Mouse (Mus musculus): Measurements from ENCODE around the gene Kcnk5. TPM values are rescaled to one million over a fixed set of nuclear protein-coding genes. Genes with fewer than 3 reads are reported as not detected.

Gene Kcnk5
- polyA plus RNA-seq, 1 experiment from 2014 or later: 8.9 TPM

GRCm38 (mm10) chr14:20217299-20217864 lies 35.8 kb upstream of the Kcnk5 start:
- no peaks in the 10 kb centered on the region for H3K27me3 ChIP-seq (ENCODE audit: low read depth, poor library complexity, severe bottlenecking)
- H3K27ac ChIP-seq: no peak overlapping the region
- no peak overlapping the region for H3K4me3 ChIP-seq
- H3K36me3 ChIP-seq: no peaks in the 10 kb centered on the region
- WGBS: 60% methylated on average over 3 of the region's 3 CpGs
- peaks cover 6% of the 10 kb centered on the region; the same call in 1 of the 2 replicates for H3K4me1 ChIP-seq
- DNase-seq (ENCODE audit: low spot score): no peak
- H3K9me3 ChIP-seq (replicated peaks): 0 out of 2 replicates have a peak, but pooled peaks cover 3% of the 10 kb centered on the region

- DNase-seq (ENCODE audit: low spot score): no peak
- H3K36me3 ChIP-seq: no peaks in the 10 kb centered on the region
- H3K4me1 ChIP-seq: peaks cover 6% of the 10 kb centered on the region; the same call in 1 of the 2 replicates
- H3K27ac ChIP-seq: no peak overlapping the region
- no peaks in the 10 kb centered on the region for H3K27me3 ChIP-seq (ENCODE audit: low read depth, poor library complexity, severe bottlenecking)
- H3K9me3 ChIP-seq (replicated peaks): 0 out of 2 replicates have a peak, but pooled peaks cover 3% of the 10 kb centered on the region
- WGBS: 85% methylated on average over 7 of the region's 7 CpGs
- H3K4me3 ChIP-seq: no peak overlapping the region
These were observed 35.1 kb upstream of the Kcnk5 start for GRCm38 (mm10) chr14:20216561-20217298.

GRCm38 (mm10) chr14:20215826-20216225 lies 34.2 kb upstream of the Kcnk5 start:
- Histone ChIP-seq H3K4me3 (no peak overlapping the region), H3K27ac (no peak overlapping the region), H3K4me1 (peaks cover 3% of the 10 kb centered on the region; the same call in 1 of the 2 replicates), H3K9me3 (replicated peaks) (no peaks in the 10 kb centered on the region), H3K27me3 (ENCODE audit: low read depth, poor library complexity, severe bottlenecking) (no peaks in the 10 kb centered on the region), H3K36me3 (no peaks in the 10 kb centered on the region)
- 61% methylated on average over 5 of the region's 5 CpGs for WGBS
- no peak for DNase-seq (ENCODE audit: low spot score)

- no peak for DNase-seq (ENCODE audit: low spot score)
- H3K4me1 ChIP-seq: no peaks in the 10 kb centered on the region
- 90% methylated on average over 7 of the region's 7 CpGs for WGBS
- H3K36me3 ChIP-seq: no peaks in the 10 kb centered on the region
- no peaks in the 10 kb centered on the region for H3K27me3 ChIP-seq (ENCODE audit: low read depth, poor library complexity, severe bottlenecking)
- no peak overlapping the region for H3K27ac ChIP-seq
- H3K4me3 ChIP-seq: no peak overlapping the region
- no peaks in the 10 kb centered on the region for H3K9me3 ChIP-seq (replicated peaks)
These were observed 32.5 kb upstream of the Kcnk5 start for GRCm38 (mm10) chr14:20214125-20214524.

- no peaks in the 10 kb centered on the region for H3K36me3 ChIP-seq
These were observed 30.4 kb upstream of the Kcnk5 start for GRCm38 (mm10) chr14:20211754-20212601.

GRCm38 (mm10) chr14:20209926-20210325 lies 28.3 kb upstream of the Kcnk5 start:
- no peak for DNase-seq (ENCODE audit: low spot score)
- no peaks in the 10 kb centered on the region for H3K9me3 ChIP-seq (replicated peaks)
- H3K4me3 ChIP-seq: no peak overlapping the region
- H3K27me3 ChIP-seq (ENCODE audit: low read depth, poor library complexity, severe bottlenecking): no peaks in the 10 kb centered on the region
- peaks cover 9% of the 10 kb centered on the region; the same call in 1 of the 2 replicates for H3K4me1 ChIP-seq
- no peak overlapping the region for H3K27ac ChIP-seq
- H3K36me3 ChIP-seq: no peaks in the 10 kb centered on the region
- WGBS: 89% methylated on average over 7 of the region's 7 CpGs

More at GRCm38 (mm10) chr14:20211754-20212601, 30.4 kb upstream of the Kcnk5 start:
- H3K4me3 ChIP-seq: no peak overlapping the region
- no peaks in the 10 kb centered on the region for H3K27me3 ChIP-seq (ENCODE audit: low read depth, poor library complexity, severe bottlenecking)
- 83% methylated on average over 9 of the region's 9 CpGs for WGBS
- no peak for DNase-seq (ENCODE audit: low spot score)
- peaks cover 9% of the 10 kb centered on the region; the same call in 1 of the 2 replicates for H3K4me1 ChIP-seq
- no peaks in the 10 kb centered on the region for H3K9me3 ChIP-seq (replicated peaks)
- no peak overlapping the region for H3K27ac ChIP-seq

GRCm38 (mm10) chr14:20208435-20208834 lies 26.8 kb upstream of the Kcnk5 start:
- H3K9me3 ChIP-seq (replicated peaks): no peaks in the 10 kb centered on the region
- 15% methylated on average over 6 of the region's 6 CpGs for WGBS
- H3K27me3 ChIP-seq (ENCODE audit: low read depth, poor library complexity, severe bottlenecking): no peaks in the 10 kb centered on the region
- H3K4me3 ChIP-seq: no peak overlapping the region
- no peak overlapping the region for H3K27ac ChIP-seq
- H3K36me3 ChIP-seq: no peaks in the 10 kb centered on the region
- H3K4me1 ChIP-seq: peaks cover 9% of the 10 kb centered on the region; the same call in 1 of the 2 replicates
- DNase-seq (ENCODE audit: low spot score): no peak

- DNase-seq (ENCODE audit: low spot score): no peak
- no peaks in the 10 kb centered on the region for H3K27me3 ChIP-seq (ENCODE audit: low read depth, poor library complexity, severe bottlenecking)
- 90% methylated on average over 4 of the region's 4 CpGs for WGBS
- H3K4me3 ChIP-seq: no peak overlapping the region
- peaks cover 9% of the 10 kb centered on the region; the same call in 1 of the 2 replicates for H3K4me1 ChIP-seq
- no peaks in the 10 kb centered on the region for H3K36me3 ChIP-seq
- H3K27ac ChIP-seq: no peak overlapping the region
- no peaks in the 10 kb centered on the region for H3K9me3 ChIP-seq (replicated peaks)
These were observed 24.1 kb upstream of the Kcnk5 start for GRCm38 (mm10) chr14:20205747-20206146.

GRCm38 (mm10) chr14:20203301-20203700 lies 21.7 kb upstream of the Kcnk5 start:
- H3K27me3 ChIP-seq (ENCODE audit: low read depth, poor library complexity, severe bottlenecking): no peaks in the 10 kb centered on the region
- H3K36me3 ChIP-seq: no peaks in the 10 kb centered on the region
- DNase-seq (ENCODE audit: low spot score): no peak
- H3K9me3 ChIP-seq (replicated peaks): no peaks in the 10 kb centered on the region
- no peak overlapping the region for H3K4me3 ChIP-seq
- H3K27ac ChIP-seq: no peak overlapping the region
- WGBS: 55% methylated on average over 4 of the region's 4 CpGs
- H3K4me1 ChIP-seq: peaks cover 6% of the 10 kb centered on the region; the same call in 1 of the 2 replicates

- H3K36me3 ChIP-seq: no peaks in the 10 kb centered on the region
- no peaks in the 10 kb centered on the region for H3K27me3 ChIP-seq (ENCODE audit: low read depth, poor library complexity, severe bottlenecking)
- no peak for DNase-seq (ENCODE audit: low spot score)
- H3K4me3 ChIP-seq: no peak overlapping the region
- H3K9me3 ChIP-seq (replicated peaks): no peaks in the 10 kb centered on the region
- peaks cover 1% of the 10 kb centered on the region; the same call in 1 of the 2 replicates for H3K4me1 ChIP-seq
- H3K27ac ChIP-seq: no peak overlapping the region
- 93% methylated on average over 5 of the region's 5 CpGs for WGBS
These were observed 21.1 kb upstream of the Kcnk5 start for GRCm38 (mm10) chr14:20202655-20203181.

GRCm38 (mm10) chr14:20201066-20201683 lies 19.6 kb upstream of the Kcnk5 start:
- Histone ChIP-seq H3K36me3 (no peaks in the 10 kb centered on the region), H3K4me1 (no peaks in the 10 kb centered on the region), H3K27ac (no peak overlapping the region), H3K27me3 (ENCODE audit: low read depth, poor library complexity, severe bottlenecking) (no peaks in the 10 kb centered on the region), H3K9me3 (replicated peaks) (no peaks in the 10 kb centered on the region), H3K4me3 (no peak overlapping the region)
- WGBS: 68% methylated on average over 8 of the region's 8 CpGs
- DNase-seq (ENCODE audit: low spot score): no peak

GRCm38 (mm10) chr14:20193103-20193715 lies 11.6 kb upstream of the Kcnk5 start:
- WGBS: 89% methylated on average over 4 of the region's 4 CpGs
- H3K36me3 ChIP-seq: no peaks in the 10 kb centered on the region
- H3K4me1 ChIP-seq: no peaks in the 10 kb centered on the region
- H3K27me3 ChIP-seq (ENCODE audit: low read depth, poor library complexity, severe bottlenecking): no peaks in the 10 kb centered on the region
- DNase-seq (ENCODE audit: low spot score): no peak
- no peaks in the 10 kb centered on the region for H3K9me3 ChIP-seq (replicated peaks)
- H3K4me3 ChIP-seq: no peak overlapping the region
- H3K27ac ChIP-seq: no peak overlapping the region

Data from limb, embryonic 10.5 days (tissue).